Mouse (Mus musculus): Measurements from ENCODE around the gene Acyp1. TPM values are rescaled to one million over a fixed set of nuclear protein-coding genes. Genes with fewer than 3 reads are reported as not detected.

Gene Acyp1
- polyA plus RNA-seq, 1 experiment from 2014 or later, result 53.8 TPM

GRCm38 (mm10) chr12:85264940-85265339 is 23.3 kb downstream of the Acyp1 start:
- Histone ChIP-seq H3K9me3 (no peaks in the 10 kb centered on the region), H3K4me3 (no peak overlapping the region), H3K4me2 (no peak overlapping the region), H3K9ac (no peak overlapping the region), H3K27me3 (no peaks in the 10 kb centered on the region), H3K36me3 (no peaks in the 10 kb centered on the region), H3K27ac (peak overlapping the region; percentile 39; the same call in 1 of the 2 replicates), H3K4me1 (peaks cover 27% of the 10 kb centered on the region)
- WGBS, result 27% methylated on average over 7 of the region's 7 CpGs
- ATAC-seq (ENCODE audit: borderline replicate concordance, extremely low read depth, low FRiP score, low TSS enrichment), result no peak

- H3K36me3 ChIP-seq, result no peaks in the 10 kb centered on the region
- no peak overlapping the region for H3K9ac ChIP-seq
- H3K4me2 ChIP-seq, result peak overlapping the region; percentile 7; the same call in 1 of the 2 replicates
- no peaks in the 10 kb centered on the region for H3K9me3 ChIP-seq
- peak overlapping the region; percentile 21 for H3K27ac ChIP-seq
- no peaks in the 10 kb centered on the region for H3K27me3 ChIP-seq
- H3K4me3 ChIP-seq, result no peak overlapping the region
- peaks cover 25% of the 10 kb centered on the region; the same call in 1 of the 2 replicates for H3K4me1 ChIP-seq
- 49% methylated on average over 8 of the region's 8 CpGs for WGBS
- ATAC-seq (ENCODE audit: borderline replicate concordance, extremely low read depth, low FRiP score, low TSS enrichment), result peak; percentile 77; the same call in 1 of the 2 replicates
Observed at GRCm38 (mm10) chr12:85264531-85264930, 23.7 kb downstream of the Acyp1 start.

GRCm38 (mm10) chr12:85263190-85263589 is 25.0 kb downstream of the Acyp1 start:
- 68% methylated on average over 5 of the region's 5 CpGs for WGBS

GRCm38 (mm10) chr12:85262489-85262888 is 25.7 kb downstream of the Acyp1 start:
- Histone ChIP-seq H3K4me1 (peaks cover 29% of the 10 kb centered on the region; the same call in 1 of the 2 replicates), H3K9me3 (no peaks in the 10 kb centered on the region), H3K4me3 (no peak overlapping the region), H3K4me2 (no peak overlapping the region), H3K27me3 (no peaks in the 10 kb centered on the region), H3K9ac (no peak overlapping the region), H3K27ac (peak overlapping the region; percentile 52; the same call in 1 of the 2 replicates), H3K36me3 (no peaks in the 10 kb centered on the region)
- WGBS, result 44% methylated on average over 10 of the region's 10 CpGs
- peak; percentile 85 for ATAC-seq (ENCODE audit: borderline replicate concordance, extremely low read depth, low FRiP score, low TSS enrichment)

More at GRCm38 (mm10) chr12:85263190-85263589, 25.0 kb downstream of the Acyp1 start:
- Histone ChIP-seq H3K4me1 (peaks cover 25% of the 10 kb centered on the region; the same call in 1 of the 2 replicates), H3K4me3 (no peak overlapping the region), H3K36me3 (no peaks in the 10 kb centered on the region), H3K27ac (peak overlapping the region; percentile 52; the same call in 1 of the 2 replicates), H3K9ac (no peak overlapping the region), H3K4me2 (no peak overlapping the region), H3K27me3 (no peaks in the 10 kb centered on the region), H3K9me3 (no peaks in the 10 kb centered on the region)
- ATAC-seq (ENCODE audit: borderline replicate concordance, extremely low read depth, low FRiP score, low TSS enrichment), result no peak

GRCm38 (mm10) chr12:85257008-85257639 is 31.1 kb downstream of the Acyp1 start:
- Histone ChIP-seq H3K9ac (no peak overlapping the region), H3K4me1 (peaks cover 7% of the 10 kb centered on the region; the same call in 1 of the 2 replicates), H3K27me3 (no peaks in the 10 kb centered on the region), H3K4me2 (no peak overlapping the region), H3K36me3 (no peaks in the 10 kb centered on the region), H3K27ac (0 out of 2 replicates have a peak overlapping the region, but pooled peaks have one; percentile 9), H3K9me3 (no peaks in the 10 kb centered on the region), H3K4me3 (no peak overlapping the region)
- 60% methylated on average over 7 of the region's 7 CpGs for WGBS
- ATAC-seq (ENCODE audit: borderline replicate concordance, extremely low read depth, low FRiP score, low TSS enrichment), result no peak

- ATAC-seq (ENCODE audit: borderline replicate concordance, extremely low read depth, low FRiP score, low TSS enrichment), result no peak; the same call in 1 of the 2 replicates
- Histone ChIP-seq H3K9me3 (no peaks in the 10 kb centered on the region), H3K4me2 (no peak overlapping the region), H3K36me3 (no peaks in the 10 kb centered on the region), H3K9ac (no peak overlapping the region), H3K27me3 (no peaks in the 10 kb centered on the region), H3K4me1 (peaks cover 7% of the 10 kb centered on the region; the same call in 1 of the 2 replicates), H3K27ac (peak overlapping the region; percentile 56; the same call in 1 of the 2 replicates), H3K4me3 (no peak overlapping the region)
- 59% methylated on average over 7 of the region's 7 CpGs for WGBS
Observed at GRCm38 (mm10) chr12:85256074-85256751, 32.0 kb downstream of the Acyp1 start.

- 76% methylated on average over 3 of the region's 3 CpGs for WGBS
- no peak for ATAC-seq (ENCODE audit: borderline replicate concordance, extremely low read depth, low FRiP score, low TSS enrichment)
Observed at GRCm38 (mm10) chr12:85252083-85252482, 36.2 kb downstream of the Acyp1 start.

GRCm38 (mm10) chr12:85237553-85237952 is 50.7 kb downstream of the Acyp1 start:
- no peaks in the 10 kb centered on the region for H3K9me3 ChIP-seq
- 84% methylated on average over 5 of the region's 5 CpGs for WGBS
- no peak overlapping the region for H3K9ac ChIP-seq
- no peaks in the 10 kb centered on the region for H3K27me3 ChIP-seq
- H3K4me2 ChIP-seq, result no peak overlapping the region
- peaks cover 4% of the 10 kb centered on the region; the same call in 1 of the 2 replicates for H3K36me3 ChIP-seq
- no peaks in the 10 kb centered on the region for H3K4me1 ChIP-seq
- H3K4me3 ChIP-seq, result no peak overlapping the region
- H3K27ac ChIP-seq, result no peak overlapping the region
- ATAC-seq (ENCODE audit: borderline replicate concordance, extremely low read depth, low FRiP score, low TSS enrichment), result no peak

More at GRCm38 (mm10) chr12:85252083-85252482, 36.2 kb downstream of the Acyp1 start:
- Histone ChIP-seq H3K9ac (no peak overlapping the region), H3K4me3 (no peak overlapping the region), H3K27ac (no peak overlapping the region), H3K9me3 (no peaks in the 10 kb centered on the region), H3K4me2 (no peak overlapping the region), H3K27me3 (no peaks in the 10 kb centered on the region), H3K4me1 (peaks cover 3% of the 10 kb centered on the region; the same call in 1 of the 2 replicates), H3K36me3 (0 out of 2 replicates have a peak, but pooled peaks cover 5% of the 10 kb centered on the region)

GRCm38 (mm10) chr12:85233376-85234358 is 54.6 kb downstream of the Acyp1 start:
- H3K4me3 ChIP-seq, result no peak overlapping the region
- no peak for ATAC-seq (ENCODE audit: borderline replicate concordance, extremely low read depth, low FRiP score, low TSS enrichment)
- no peak overlapping the region for H3K9ac ChIP-seq
- H3K4me2 ChIP-seq, result no peak overlapping the region
- 75% methylated on average over 21 of the region's 21 CpGs for WGBS
- no peaks in the 10 kb centered on the region for H3K27me3 ChIP-seq
- H3K27ac ChIP-seq, result no peak overlapping the region
- peaks cover 4% of the 10 kb centered on the region; the same call in 1 of the 2 replicates for H3K36me3 ChIP-seq
- H3K4me1 ChIP-seq, result no peaks in the 10 kb centered on the region
- H3K9me3 ChIP-seq, result no peaks in the 10 kb centered on the region

- H3K4me3 ChIP-seq, result no peak overlapping the region
- 63% methylated on average over 15 of the region's 15 CpGs for WGBS
- H3K27ac ChIP-seq, result no peak overlapping the region; the same call in 1 of the 2 replicates
- peaks cover 6% of the 10 kb centered on the region; the same call in 1 of the 2 replicates for H3K4me1 ChIP-seq
- H3K9me3 ChIP-seq, result no peaks in the 10 kb centered on the region
- no peak for ATAC-seq (ENCODE audit: borderline replicate concordance, extremely low read depth, low FRiP score, low TSS enrichment)
- H3K36me3 ChIP-seq, result peaks cover 40% of the 10 kb centered on the region
- H3K27me3 ChIP-seq, result no peaks in the 10 kb centered on the region
- H3K9ac ChIP-seq, result no peak overlapping the region
- H3K4me2 ChIP-seq, result no peak overlapping the region
Observed at GRCm38 (mm10) chr12:85227876-85228599, 60.2 kb downstream of the Acyp1 start.

Measured in lung, embryonic 15.5 days (tissue).